Mouse (Mus musculus) spleen, postnatal 14 days (tissue): ENCODE measurements at regions not wholly inside any gene's neighbourhood (a gene's known extent, or its start where the extent isn't known, plus 50 kb on each side); places are given as distances from the start of the nearest gene placed in this dataset.
"Not testable (repeated sequence)": the region's sequence is repeated elsewhere in the genome, so short reads cannot be mapped to it uniquely, and the experiment has no call there.

Source experiments
- DNase-seq, 2 experiments: peaks; one replicate each; pipeline ENCODE4 v3.0.0; 2021 to 2022; ENCODE audit warnings: low spot score in 2 of 2

DNA sequence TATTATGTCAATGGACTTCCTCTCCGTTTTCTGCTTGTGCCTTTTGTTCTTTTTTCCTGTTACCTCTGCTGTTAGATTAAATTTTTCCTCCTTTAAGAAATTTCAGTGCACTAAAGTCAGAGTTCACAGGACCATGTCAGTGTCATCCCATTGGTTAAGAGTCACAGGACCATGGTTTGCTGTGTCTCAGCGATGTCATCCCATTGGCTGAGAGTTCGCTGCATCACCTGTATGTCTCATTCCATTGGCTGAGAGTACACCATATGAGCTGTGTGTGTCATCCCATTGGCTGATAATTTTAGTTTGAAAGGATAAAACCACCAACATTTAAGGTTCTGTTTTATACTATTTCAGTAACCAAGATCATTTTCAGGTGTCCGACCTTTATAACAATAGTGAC, 50.7 kb upstream of the Jade1 start:
- no peak for DNase-seq

DNA sequence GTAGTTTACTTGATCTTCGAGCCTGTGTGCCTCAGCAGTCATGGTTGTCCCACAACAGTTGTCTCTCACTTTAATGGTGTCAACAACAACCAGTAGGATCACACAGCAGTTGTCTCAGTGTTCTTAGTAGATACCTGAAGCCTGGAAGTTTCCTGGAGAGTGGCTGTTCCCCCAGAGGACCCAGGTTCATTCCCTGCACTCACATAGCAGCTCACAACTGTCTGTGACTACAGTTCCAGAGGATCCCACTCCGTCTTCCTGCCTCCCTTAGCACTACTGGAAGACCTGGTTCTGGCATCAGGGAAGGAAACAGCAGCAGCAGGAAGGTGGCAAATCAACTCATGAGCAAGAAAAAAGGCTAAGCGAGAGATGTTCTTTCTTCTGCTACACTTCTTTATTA, 53.4 kb upstream of the Jade1 start:
- DNase-seq: no peak

DNA sequence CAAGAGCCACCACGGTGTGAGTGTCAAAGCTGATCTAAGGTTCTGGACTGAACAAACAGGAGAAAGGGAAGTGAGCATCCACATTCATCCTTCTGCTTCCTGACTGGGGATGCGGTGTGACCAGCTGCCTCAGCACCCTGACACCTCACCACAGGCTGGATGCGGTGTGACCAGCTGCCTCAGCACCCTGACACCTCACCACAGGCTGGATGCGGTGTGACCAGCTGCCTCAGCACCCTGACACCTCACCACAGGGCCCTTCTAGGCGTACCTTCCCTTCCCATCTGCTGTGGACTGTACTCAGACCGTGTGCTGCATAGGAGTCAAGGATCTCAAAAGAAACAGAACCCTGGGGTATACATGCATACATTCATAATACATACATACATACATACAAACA, 53.9 kb upstream of the Jade1 start:
- DNase-seq: not testable (repeated sequence)

DNA sequence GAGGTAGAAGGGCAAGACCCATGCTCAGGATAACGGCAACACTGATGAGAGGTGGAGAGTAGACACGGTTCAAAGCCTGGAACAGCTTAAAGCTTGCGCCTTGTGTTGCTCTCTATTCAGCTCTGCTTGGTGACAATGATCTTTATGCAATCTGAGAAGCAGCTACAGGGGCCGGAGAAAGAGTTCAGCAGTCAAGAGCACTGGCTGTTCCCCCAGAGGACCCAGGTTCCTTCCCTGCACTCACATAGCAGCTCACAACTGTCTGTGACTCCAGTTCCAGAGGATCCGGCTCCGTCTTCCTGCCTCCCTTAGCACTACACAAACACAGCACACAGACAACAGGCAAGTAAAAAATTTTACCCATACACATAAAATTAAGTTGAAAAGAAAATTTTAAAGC, 54.4 kb upstream of the Jade1 start:
- DNase-seq: no peak

- no peak for DNase-seq
These were observed 55.9 kb upstream of the Jade1 start for GRCm38 (mm10) chr3:41499680-41500079.

- DNase-seq: no peak
These were observed 56.7 kb upstream of the Jade1 start for GRCm38 (mm10) chr3:41498791-41499190.

DNA sequence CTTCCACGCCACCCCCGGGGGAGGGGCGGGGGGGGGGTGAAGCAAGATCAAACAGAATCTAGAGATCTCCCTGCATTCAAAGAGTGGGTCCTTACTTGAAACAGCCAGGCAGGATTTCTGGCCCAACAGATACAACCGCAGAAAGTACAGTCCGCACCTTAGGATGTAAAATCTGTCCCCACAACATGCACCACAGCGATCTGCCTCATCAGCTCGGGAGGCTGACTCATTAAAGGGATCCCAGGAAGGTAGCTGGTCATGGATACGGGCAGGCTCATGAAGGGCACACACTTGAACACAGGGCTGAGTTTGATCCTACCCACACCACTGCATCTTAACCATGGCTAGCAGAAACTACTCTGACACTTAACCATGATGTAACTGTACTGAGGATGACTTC, 57.8 kb upstream of the Jade1 start:
- DNase-seq: no peak

DNA sequence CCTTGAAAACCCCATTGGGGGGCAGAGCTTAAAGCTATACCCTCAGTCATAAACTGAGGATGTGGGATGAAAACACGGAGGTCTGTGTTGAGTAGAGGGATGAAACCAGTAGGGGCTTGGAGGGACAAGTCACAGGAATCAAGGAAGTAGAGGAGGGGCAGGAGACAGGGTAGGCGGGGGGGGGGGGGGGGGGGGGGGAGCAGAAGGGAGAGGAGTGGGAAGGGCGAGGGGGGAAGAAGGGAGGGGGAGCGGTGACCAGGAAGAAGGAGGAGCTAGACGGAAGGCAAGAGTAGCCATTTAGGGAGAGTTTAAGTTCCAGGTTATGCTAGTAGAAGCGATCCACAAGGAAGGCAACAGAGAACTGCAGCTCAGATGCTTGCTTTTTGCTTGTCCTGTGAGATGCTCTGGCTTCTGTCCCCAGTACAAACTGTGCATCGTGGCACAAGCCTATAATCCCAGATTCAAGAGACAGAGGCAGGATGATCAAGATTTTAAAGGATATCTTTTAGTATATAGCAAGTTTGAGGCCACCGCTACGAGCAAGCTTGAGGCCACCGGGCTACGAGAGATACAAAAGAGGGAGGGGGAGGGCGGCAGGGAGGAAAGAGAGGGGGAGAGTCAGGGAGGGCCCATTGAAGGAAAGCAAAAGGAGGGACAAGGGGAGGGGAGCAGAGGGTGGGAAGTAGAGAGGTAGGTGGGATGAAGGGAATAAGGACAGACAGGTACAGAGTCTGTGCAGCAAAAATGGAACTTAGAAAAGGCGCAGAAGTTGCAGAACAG, 58.4 kb upstream of the Jade1 start:
- DNase-seq: no peak

GRCm38 (mm10) chr3:41495893-41496292, 59.6 kb upstream of the Jade1 start:
- DNase-seq: no peak

- DNase-seq: no peak
These were observed 60.4 kb upstream of the Jade1 start for GRCm38 (mm10) chr3:41495097-41495496.

- DNase-seq: no peak
These were observed 62.1 kb upstream of the Jade1 start for GRCm38 (mm10) chr3:41493472-41493871.

- no peak for DNase-seq
These were observed 62.7 kb upstream of the Jade1 start for GRCm38 (mm10) chr3:41492727-41493392.

DNA sequence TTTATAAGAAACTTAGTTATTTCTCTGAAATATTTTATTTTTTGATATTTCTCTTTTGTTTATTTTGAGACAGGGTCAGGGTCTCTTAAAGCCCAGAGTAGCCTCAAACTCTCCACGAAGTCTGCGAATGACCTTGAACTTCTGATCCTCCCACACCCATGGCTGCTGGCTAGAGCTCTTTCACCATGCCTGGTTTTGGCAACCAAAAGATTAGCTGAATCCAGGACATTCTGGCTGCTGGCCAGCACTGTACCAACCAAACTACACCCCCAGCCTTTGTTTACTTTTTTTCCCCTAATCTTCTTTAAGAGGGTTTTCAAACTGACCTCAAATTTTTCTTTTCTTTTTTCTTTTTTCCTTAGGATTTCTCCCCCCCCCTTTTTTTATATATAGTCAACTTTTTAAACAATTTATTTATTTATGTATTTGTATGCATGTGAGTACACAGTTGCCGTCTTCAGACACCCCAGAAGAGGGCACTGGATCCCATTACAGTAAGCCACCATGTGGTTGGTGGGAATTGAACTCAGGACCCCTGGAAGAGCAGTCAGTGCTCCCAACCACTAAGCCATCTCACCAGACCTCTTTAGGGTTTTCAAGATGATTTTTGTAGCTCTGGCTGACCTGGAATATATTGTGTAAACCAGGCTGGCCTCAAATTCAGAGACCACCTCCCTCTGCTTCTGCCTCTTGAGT, 63.4 kb upstream of the Jade1 start:
- DNase-seq: no peak

DNA sequence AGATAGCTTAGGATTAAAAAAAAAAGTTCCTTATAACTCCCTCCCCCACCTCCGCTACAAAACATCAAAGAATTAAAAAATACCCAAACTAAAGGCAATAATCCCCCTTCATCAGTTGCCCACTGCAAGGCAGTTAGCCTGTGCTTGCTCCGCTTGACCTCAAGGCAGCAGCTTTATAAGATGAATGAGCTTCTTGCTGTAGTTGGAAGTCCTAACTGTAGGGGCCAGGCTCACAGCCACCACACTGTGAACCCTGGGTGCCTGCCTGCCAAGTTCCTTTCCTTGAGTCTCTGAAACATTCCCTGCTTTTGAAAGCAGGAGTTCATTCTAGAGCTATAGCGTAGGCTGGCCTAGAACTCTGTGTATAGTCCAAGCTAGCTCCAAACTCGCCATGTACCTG, 64.3 kb upstream of the Jade1 start:
- no peak for DNase-seq

DNA sequence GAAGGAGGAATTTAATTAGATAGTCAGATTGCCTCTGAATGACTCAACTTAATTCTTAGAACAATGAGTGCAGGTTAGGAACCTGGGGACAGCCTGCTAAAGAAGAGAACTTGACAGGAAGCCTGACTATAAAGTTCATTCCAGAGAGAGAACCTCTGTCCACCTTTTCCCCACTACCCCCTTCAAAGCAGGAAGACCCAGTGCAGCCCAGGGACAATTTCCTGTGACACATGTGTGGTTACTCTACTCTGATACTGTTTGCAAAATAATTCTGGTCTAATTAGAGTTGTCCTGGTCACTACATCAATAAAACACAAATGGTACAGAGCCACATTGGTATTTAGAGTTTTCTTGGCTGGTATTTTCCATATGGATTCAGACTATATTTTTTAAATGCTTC, 65.5 kb upstream of the Jade1 start:
- no peak for DNase-seq

DNA sequence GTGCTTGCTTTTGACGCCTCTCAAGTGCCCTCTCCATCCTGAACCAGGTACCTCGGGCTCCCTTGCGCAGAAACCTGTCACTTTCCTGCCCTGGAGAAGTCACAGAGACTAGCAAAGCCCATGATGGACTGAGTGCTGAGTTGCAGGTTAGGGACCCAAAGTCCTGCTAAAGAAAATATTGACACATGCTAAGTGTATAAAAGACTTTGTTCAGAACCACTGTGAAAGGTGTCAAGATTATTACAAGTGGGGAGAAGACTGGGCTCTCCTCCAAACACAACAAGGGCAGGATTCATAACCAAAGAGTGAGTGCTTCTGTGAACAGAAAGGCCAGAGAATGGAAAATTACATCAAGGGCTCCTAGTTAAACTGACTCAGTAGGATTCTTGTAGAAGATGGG, 66.0 kb upstream of the Jade1 start:
- no peak for DNase-seq

- DNase-seq: no peak
These were observed 67.2 kb upstream of the Jade1 start for GRCm38 (mm10) chr3:41488229-41488774.

- DNase-seq: no peak
These were observed 70.6 kb upstream of the Jade1 start for GRCm38 (mm10) chr3:41484920-41485319.

GRCm38 (mm10) chr3:41483582-41483981, 71.9 kb upstream of the Jade1 start:
- DNase-seq: no peak

- DNase-seq: no peak
These were observed 72.5 kb upstream of the Jade1 start for GRCm38 (mm10) chr3:41482881-41483494.

GRCm38 (mm10) chr3:41480186-41480585, 75.3 kb upstream of the Jade1 start:
- no peak for DNase-seq

DNA sequence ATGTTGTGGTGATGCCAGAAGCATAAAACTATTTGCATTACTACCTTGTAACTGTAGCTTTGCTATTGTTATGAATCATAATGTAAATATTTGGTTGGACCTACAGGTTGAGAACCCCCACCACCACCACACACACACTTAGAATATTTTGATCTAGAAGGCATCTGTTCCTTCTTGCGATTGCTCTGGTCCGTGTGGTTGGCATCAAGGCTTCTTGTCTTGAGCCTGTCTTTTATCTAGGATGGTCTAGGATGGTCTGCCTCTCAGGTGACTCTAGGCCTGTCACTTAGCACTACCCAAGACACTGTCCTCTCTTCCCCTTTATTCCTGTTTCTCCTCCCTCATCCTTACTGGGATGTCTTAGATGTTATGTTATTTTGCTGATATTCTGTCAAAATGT, 76.6 kb upstream of the Jade1 start:
- no peak for DNase-seq
